Mouse (Mus musculus): ENCODE data around the gene Rbm18. TPM values are rescaled to one million over a fixed set of nuclear protein-coding genes. Genes with fewer than 3 reads are reported as not detected.

Gene Rbm18
- polyA plus RNA-seq, 1 experiment from 2014 or later = 29.9 TPM

Other genes starting within 250 kb of the Rbm18 start
- gene Ttll11, start 156.9 kb downstream of the Rbm18 start, polyA plus RNA-seq (2016; fragmentation: Nextera tagmentation; extraction: Ambion mirVana) = 1.0 and 1.3 TPM in 2 replicates
- gene Ndufa8, start 87.4 kb downstream of the Rbm18 start, polyA plus RNA-seq (2016; fragmentation: Nextera tagmentation; extraction: Ambion mirVana) = 155 and 162 TPM in 2 replicates
- gene Morn5, start 87.3 kb downstream of the Rbm18 start, polyA plus RNA-seq (2016; fragmentation: Nextera tagmentation; extraction: Ambion mirVana) = 0.18 TPM in 1 of 2 replicates, not detected in the other
- 0.29 and 0.39 TPM in 2 replicates for gene Lhx6, start 31.4 kb downstream of the Rbm18 start, polyA plus RNA-seq (2016; fragmentation: Nextera tagmentation; extraction: Ambion mirVana)
- gene Mrrf, start 384 bp downstream of the Rbm18 start, polyA plus RNA-seq (2016; fragmentation: Nextera tagmentation; extraction: Ambion mirVana) = 24.9 and 25.7 TPM in 2 replicates
- 21.1 and 21.4 TPM in 2 replicates for gene Ptgs1, start 93.7 kb upstream of the Rbm18 start, polyA plus RNA-seq (2016; fragmentation: Nextera tagmentation; extraction: Ambion mirVana)
- not detected in 2 replicates for gene Olfr338, start 236.7 kb upstream of the Rbm18 start, polyA plus RNA-seq (2016; fragmentation: Nextera tagmentation; extraction: Ambion mirVana)

Measured in liver, embryonic 12.5 days (tissue).